Mouse (Mus musculus) splenic B cell, adult 2 months (primary cell): ENCODE results near the gene Id1.

Source experiments
- DNase-seq: peaks from one replicate; pipeline ENCODE4 v3.0.0-alpha.2; 2011; ENCODE audit warnings: low read depth, low spot score
- H3K27me3 ChIP-seq: 2 replicates; pipeline ENCODE4 v1.6.1; 2012; ENCODE audit warnings: mild to moderate bottlenecking, low read length, moderate library complexity, mixed read lengths; ENCODE audit not compliant: control insufficient read depth, poor library complexity, insufficient read depth, severe bottlenecking
- H3K36me3 ChIP-seq: 2 replicates; pipeline ENCODE4 v1.6.1; 2012; ENCODE audit warnings: mild to moderate bottlenecking, low read length, moderate library complexity, mixed read lengths; ENCODE audit not compliant: control insufficient read depth, poor library complexity, insufficient read depth, severe bottlenecking

The Id1 gene

GRCm38 (mm10) chr2:152736090-152736601 is at the start of gene Id1:
Id1 (plus strand) TSS chr2:152736251.
- Histone ChIP-seq H3K27me3 (peaks cover 2% of the 10 kb centered on the region; the same call in 1 of the 2 replicates), H3K36me3 (no peaks in the 10 kb centered on the region)
- DNase-seq: peak; percentile 63

DNA sequence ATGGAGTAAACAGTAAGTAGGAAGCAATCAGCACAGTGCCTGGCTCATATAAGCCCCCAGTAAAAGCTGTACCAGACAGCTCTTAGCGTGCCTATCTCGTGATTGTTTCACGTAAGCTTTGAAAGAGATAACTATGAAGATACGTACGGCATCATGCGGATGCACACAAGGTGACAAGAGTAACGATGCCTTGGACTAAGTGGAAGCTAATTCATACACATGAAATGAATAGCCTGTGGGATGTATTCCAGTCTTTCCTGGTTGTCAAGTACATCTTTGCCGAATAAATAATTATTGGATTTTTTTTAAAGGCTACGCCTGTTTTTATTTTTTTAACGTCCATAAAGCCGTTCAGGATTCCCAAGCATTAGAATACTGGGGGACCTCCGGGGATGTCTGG is 49.7 kb upstream of the Id1 start:
- no peak for DNase-seq
- H3K27me3 ChIP-seq: no peaks in the 10 kb centered on the region
- peaks cover 11% of the 10 kb centered on the region for H3K36me3 ChIP-seq

- H3K36me3 ChIP-seq: peaks cover 11% of the 10 kb centered on the region
- DNase-seq: peak; percentile 26
- no peaks in the 10 kb centered on the region for H3K27me3 ChIP-seq
Observed at GRCm38 (mm10) chr2:152686806-152687267, 49.2 kb upstream of the Id1 start, which contains the start of gene Mcts2. Mcts2 (plus strand) TSS chr2:152687035.

- Histone ChIP-seq H3K36me3 (peaks cover 7% of the 10 kb centered on the region), H3K27me3 (no peaks in the 10 kb centered on the region)
- DNase-seq: no peak
Observed at GRCm38 (mm10) chr2:152691564-152692217, 44.4 kb upstream of the Id1 start.

GRCm38 (mm10) chr2:152693233-152693632 is 42.8 kb upstream of the Id1 start:
- Histone ChIP-seq H3K27me3 (no peaks in the 10 kb centered on the region), H3K36me3 (peaks cover 3% of the 10 kb centered on the region)
- peak; percentile 77 for DNase-seq

- H3K27me3 ChIP-seq: no peaks in the 10 kb centered on the region
- peaks cover 3% of the 10 kb centered on the region for H3K36me3 ChIP-seq
- DNase-seq: no peak
Observed at GRCm38 (mm10) chr2:152693735-152694134, 42.3 kb upstream of the Id1 start.

DNA sequence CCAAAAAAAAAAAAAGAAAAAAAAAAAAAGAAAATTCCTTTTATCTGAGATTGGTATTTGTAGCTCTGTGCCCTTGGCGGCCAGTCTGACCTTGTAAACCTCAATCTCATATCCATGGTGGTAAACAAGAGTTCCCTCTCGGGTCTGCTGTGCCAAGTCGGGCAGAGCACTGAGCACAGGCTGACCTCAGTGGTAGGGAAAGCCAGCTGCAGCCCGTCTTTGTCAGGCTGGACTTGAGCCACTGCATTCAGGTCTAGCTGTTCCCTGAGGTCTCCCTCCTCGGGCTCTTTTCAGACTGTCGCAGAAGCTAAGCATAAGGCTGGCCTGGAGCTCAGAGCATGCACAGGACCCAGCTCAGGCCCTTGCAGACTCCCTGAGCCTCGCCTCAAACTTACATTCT is 41.3 kb upstream of the Id1 start:
- Histone ChIP-seq H3K27me3 (no peaks in the 10 kb centered on the region), H3K36me3 (peaks cover 3% of the 10 kb centered on the region)
- no peak for DNase-seq

- H3K36me3 ChIP-seq: peaks cover 8% of the 10 kb centered on the region
- no peaks in the 10 kb centered on the region for H3K27me3 ChIP-seq
- no peak for DNase-seq
Observed at GRCm38 (mm10) chr2:152696016-152696415, 40.0 kb upstream of the Id1 start.

- Histone ChIP-seq H3K36me3 (peaks cover 8% of the 10 kb centered on the region), H3K27me3 (no peaks in the 10 kb centered on the region)
- DNase-seq: peak; percentile 88
Observed at GRCm38 (mm10) chr2:152696476-152697164, 39.4 kb upstream of the Id1 start.

GRCm38 (mm10) chr2:152700138-152700537 is 35.9 kb upstream of the Id1 start:
- H3K27me3 ChIP-seq: no peaks in the 10 kb centered on the region
- no peak for DNase-seq
- H3K36me3 ChIP-seq: peaks cover 13% of the 10 kb centered on the region

GRCm38 (mm10) chr2:152700725-152701124 is 35.3 kb upstream of the Id1 start:
- H3K36me3 ChIP-seq: peaks cover 13% of the 10 kb centered on the region
- no peak for DNase-seq
- H3K27me3 ChIP-seq: no peaks in the 10 kb centered on the region

DNA sequence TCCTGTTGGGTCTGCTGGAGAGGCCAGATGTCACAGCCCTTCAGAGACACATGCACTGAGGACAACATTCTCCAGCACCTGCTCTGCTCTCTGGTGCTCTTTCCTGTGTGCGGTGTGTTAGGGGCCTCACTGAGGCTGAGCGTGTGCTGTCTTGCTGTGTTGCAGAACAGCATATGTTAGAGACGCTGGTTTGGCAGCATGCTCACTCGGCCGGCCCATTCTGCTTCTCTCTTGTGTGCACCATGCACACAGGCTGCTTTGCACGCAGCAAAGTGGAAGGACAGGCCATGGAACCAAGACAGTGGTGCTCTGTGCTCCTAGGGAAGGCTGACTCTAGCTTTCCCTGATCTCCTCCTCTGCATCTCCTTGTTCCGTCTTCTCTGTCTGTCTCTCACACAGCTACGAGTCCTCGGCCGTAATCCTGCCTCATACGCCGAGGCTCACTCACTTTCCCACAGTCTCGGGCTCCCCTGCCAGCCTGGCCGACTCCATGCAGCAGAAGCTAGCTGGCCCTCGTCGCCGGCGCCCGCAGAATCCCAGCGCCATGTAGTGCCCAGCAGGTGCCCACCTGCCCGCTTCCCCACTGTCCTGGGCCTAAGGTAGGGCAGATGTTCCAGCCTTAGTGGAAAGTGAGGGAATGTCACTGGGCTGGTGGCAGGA is 32.3 kb upstream of the Id1 start:
- DNase-seq: no peak
- Histone ChIP-seq H3K36me3 (peaks cover 15% of the 10 kb centered on the region), H3K27me3 (no peaks in the 10 kb centered on the region)

- no peak for DNase-seq
- peaks cover 15% of the 10 kb centered on the region for H3K36me3 ChIP-seq
- H3K27me3 ChIP-seq: no peaks in the 10 kb centered on the region
Observed at GRCm38 (mm10) chr2:152704256-152704605, 31.8 kb upstream of the Id1 start.

GRCm38 (mm10) chr2:152704811-152705370 is 31.2 kb upstream of the Id1 start:
- Histone ChIP-seq H3K36me3 (peaks cover 15% of the 10 kb centered on the region), H3K27me3 (no peaks in the 10 kb centered on the region)
- DNase-seq: no peak
